Mouse (Mus musculus) MEL (cell line): ENCODE data around the gene Gm14124. TPM values are rescaled to one million over a fixed set of nuclear protein-coding genes. Genes with fewer than 3 reads are reported as not detected.
"Not testable (repeated sequence)": the region's sequence is repeated elsewhere in the genome, so short reads cannot be mapped to it uniquely, and the experiment has no call there.

Experiments
- DNase-seq: peaks from one replicate; pipeline ENCODE4 v3.0.0; 2011; ENCODE audit warnings: low read depth, low spot score
- H3K27ac ChIP-seq: 2 replicates; pipeline ENCODE4 v1.5.1; 2012; ENCODE audit warnings: low read depth, mild to moderate bottlenecking, control low read depth, low read length, moderate library complexity; ENCODE audit not compliant: control insufficient read depth
- H3K27me3 ChIP-seq, 2 experiments: fragments of 150-350 bp in 1 of 2; sonication (generic) in 1 of 2; 2 replicates each; pipeline ENCODE4 v1.6.1; 2012; ENCODE audit warnings: low read length in 2 of 2, mild to moderate bottlenecking in 2 of 2, improper control_type of control experiment in 1 of 2, moderate library complexity in 1 of 2; ENCODE audit not compliant: insufficient read depth in 2 of 2, control insufficient read depth in 1 of 2
- H3K36me3 ChIP-seq, 2 experiments: 2 replicates each; pipeline ENCODE4 v1.6.1; 2012 to 2014; ENCODE audit warnings: low read length in 2 of 2, improper control_type of control experiment in 1 of 2, inconsistent platforms in 1 of 2, mild to moderate bottlenecking in 1 of 2; ENCODE audit not compliant: insufficient read depth in 2 of 2, control insufficient read depth in 1 of 2
- H3K4me1 ChIP-seq, 2 experiments: fragments of 150-350 bp in 1 of 2; sonication (generic) in 1 of 2; 2 replicates each; pipeline ENCODE4 v1.6.1; 2012; ENCODE audit warnings: low read length in 2 of 2, improper control_type of control experiment in 1 of 2, mild to moderate bottlenecking in 1 of 2; ENCODE audit not compliant: insufficient read depth in 2 of 2, control insufficient read depth in 1 of 2
- H3K4me3 ChIP-seq, 2 experiments: fragments of 150-350 bp in 1 of 2; sonication (generic) in 1 of 2; 2 replicates each; pipeline ENCODE4 v1.5.1; 2012; ENCODE audit warnings: low read depth in 2 of 2, low read length in 2 of 2, mild to moderate bottlenecking in 2 of 2, moderate library complexity in 2 of 2, control low read depth in 1 of 2, improper control_type of control experiment in 1 of 2; ENCODE audit not compliant: control insufficient read depth in 1 of 2, insufficient read depth in 1 of 2
- H3K79me2 ChIP-seq: 2 replicates; pipeline ENCODE4 v1.6.1; 2012; ENCODE audit warnings: mild to moderate bottlenecking, low read length, moderate library complexity; ENCODE audit not compliant: control insufficient read depth, poor library complexity, insufficient read depth
- H3K9ac ChIP-seq: 2 replicates; pipeline ENCODE4 v1.6.1; 2012; ENCODE audit warnings: low read depth, mild to moderate bottlenecking, control low read depth, low read length, moderate library complexity; ENCODE audit not compliant: control insufficient read depth, poor library complexity, severe bottlenecking
- H3K9me3 ChIP-seq: fragments of 150-350 bp; sonication (generic); replicated peaks from 2 replicates; pipeline ENCODE4 v1.6.1; 2012; ENCODE audit warnings: mild to moderate bottlenecking, low read length, improper control_type of control experiment, moderate library complexity; ENCODE audit not compliant: insufficient read depth
- CHD1 ChIP-seq: IDR thresholded peaks from 2 replicates; pipeline ENCODE4 v1.6.1; 2012; ENCODE audit warnings: low read depth, mild to moderate bottlenecking, inconsistent platforms, low read length, improper control_type of control experiment
- CTCF ChIP-seq, 3 experiments: IDR thresholded peaks in 2 of 3; conservative IDR thresholded peaks in 1 of 3; 2 replicates each; pipeline ENCODE4 v1.5.1; 2011 to 2012; ENCODE audit warnings: low read length in 3 of 3, low read depth in 2 of 3, mild to moderate bottlenecking in 2 of 3, improper control_type of control experiment in 1 of 3, inconsistent platforms in 1 of 3, mixed read lengths in 1 of 3, moderate library complexity in 1 of 3; ENCODE audit not compliant: control insufficient read depth in 1 of 3, insufficient read depth in 1 of 3, poor library complexity in 1 of 3, severe bottlenecking in 1 of 3
- E2F4 ChIP-seq: IDR thresholded peaks from 2 replicates; pipeline ENCODE4 v1.6.1; 2011; ENCODE audit warnings: low read depth, low read length, improper control_type of control experiment, borderline replicate concordance
- ELF1 ChIP-seq: IDR thresholded peaks from 2 replicates; pipeline ENCODE4 v1.6.1; 2014; ENCODE audit warnings: low read depth, mild to moderate bottlenecking, inconsistent platforms, low read length, improper control_type of control experiment, moderate library complexity
- ETS1 ChIP-seq: IDR thresholded peaks from 2 replicates; pipeline ENCODE4 v1.6.1; 2012; ENCODE audit warnings: low read depth, mild to moderate bottlenecking, inconsistent platforms, low read length, improper control_type of control experiment, moderate library complexity
- GABPA ChIP-seq: IDR thresholded peaks from 2 replicates; pipeline ENCODE4 v1.6.1; 2012; ENCODE audit warnings: low read depth, mild to moderate bottlenecking, inconsistent platforms, low read length, improper control_type of control experiment, moderate library complexity
- GATA1 ChIP-seq: IDR thresholded peaks from 2 replicates; pipeline ENCODE4 v1.6.1; 2011; ENCODE audit warnings: low read depth, low read length, improper control_type of control experiment
- HCFC1 ChIP-seq: IDR thresholded peaks from 2 replicates; pipeline ENCODE4 v1.6.1; 2012; ENCODE audit warnings: low read depth, mild to moderate bottlenecking, inconsistent platforms, low read length, improper control_type of control experiment, moderate library complexity
- JUND ChIP-seq: IDR thresholded peaks from 2 replicates; pipeline ENCODE4 v1.6.1; 2011; ENCODE audit warnings: low read depth, mild to moderate bottlenecking, improper control_type of control experiment, low read length
- KAT2A ChIP-seq: conservative IDR thresholded peaks from 2 replicates; pipeline ENCODE4 v1.6.1; 2012; ENCODE audit warnings: low read depth, low read length, improper control_type of control experiment, inconsistent platforms
- MAX ChIP-seq: IDR thresholded peaks from 2 replicates; pipeline ENCODE4 v1.6.1; 2011; ENCODE audit warnings: low read length, improper control_type of control experiment
- MAZ ChIP-seq: IDR thresholded peaks from 2 replicates; pipeline ENCODE4 v1.6.1; 2012; ENCODE audit warnings: low read depth, mild to moderate bottlenecking, inconsistent platforms, low read length, improper control_type of control experiment
- MEF2A ChIP-seq: IDR thresholded peaks from 2 replicates; pipeline ENCODE4 v1.6.1; 2014; ENCODE audit warnings: low read depth, mild to moderate bottlenecking, inconsistent platforms, low read length, improper control_type of control experiment; ENCODE audit not compliant: poor library complexity, insufficient replicate concordance, severe bottlenecking; ENCODE audit errors: extremely low read depth
- MXI1 ChIP-seq: IDR thresholded peaks from 2 replicates; pipeline ENCODE4 v1.6.1; 2011; ENCODE audit warnings: mild to moderate bottlenecking, low read depth, low read length, improper control_type of control experiment
- MYC ChIP-seq: IDR thresholded peaks from 2 replicates; pipeline ENCODE4 v1.6.1; 2011; ENCODE audit warnings: low read depth, mild to moderate bottlenecking, low read length, improper control_type of control experiment, moderate library complexity
- NELFE ChIP-seq: IDR thresholded peaks from 2 replicates; pipeline ENCODE4 v1.6.1; 2011; ENCODE audit warnings: low read depth, low read length, improper control_type of control experiment
- NRF1 ChIP-seq: IDR thresholded peaks from 2 replicates; pipeline ENCODE4 v1.6.1; 2014; ENCODE audit warnings: low read depth, mild to moderate bottlenecking, inconsistent platforms, low read length, improper control_type of control experiment, moderate library complexity; ENCODE audit not compliant: poor library complexity, insufficient read depth, severe bottlenecking
- POLR2A ChIP-seq, 2 experiments: IDR thresholded peaks; 2 replicates each; pipeline ENCODE4 v1.6.1; 2011 to 2012; ENCODE audit warnings: low read length in 2 of 2, mild to moderate bottlenecking in 2 of 2, control low read depth in 1 of 2, improper control_type of control experiment in 1 of 2, low read depth in 1 of 2, moderate library complexity in 1 of 2; ENCODE audit not compliant: control insufficient read depth in 1 of 2, insufficient read depth in 1 of 2, poor library complexity in 1 of 2
- POLR2AphosphoS2 ChIP-seq: IDR thresholded peaks from 2 replicates; pipeline ENCODE4 v1.6.1; 2011; ENCODE audit warnings: low read length, improper control_type of control experiment
- POLR2AphosphoS5 ChIP-seq: IDR thresholded peaks from 2 replicates; pipeline ENCODE4 v1.6.1; 2012; ENCODE audit warnings: low read depth, borderline replicate concordance, mild to moderate bottlenecking, inconsistent platforms, low read length, moderate library complexity, mixed read lengths
- RAD21 ChIP-seq: IDR thresholded peaks from 2 replicates; pipeline ENCODE4 v1.6.1; 2011; ENCODE audit warnings: mild to moderate bottlenecking, low read depth, low read length, improper control_type of control experiment
- RCOR1 ChIP-seq: IDR thresholded peaks from 2 replicates; pipeline ENCODE4 v1.6.1; 2012; ENCODE audit warnings: low read depth, mild to moderate bottlenecking, inconsistent platforms, low read length, improper control_type of control experiment
- SIN3A ChIP-seq: IDR thresholded peaks from 2 replicates; pipeline ENCODE4 v1.6.1; 2012; ENCODE audit warnings: low read length, improper control_type of control experiment, inconsistent platforms
- TAL1 ChIP-seq: IDR thresholded peaks from 2 replicates; pipeline ENCODE4 v1.6.1; 2012; ENCODE audit warnings: mild to moderate bottlenecking, inconsistent platforms, low read length, moderate library complexity, mixed read lengths
- TBP ChIP-seq: IDR thresholded peaks from 2 replicates; pipeline ENCODE4 v1.8.0; 2011; ENCODE audit warnings: low read depth, low read length, improper control_type of control experiment
- TCF12 ChIP-seq: IDR thresholded peaks from 2 replicates; pipeline ENCODE4 v1.6.1; 2014; ENCODE audit warnings: low read depth, mild to moderate bottlenecking, inconsistent platforms, low read length, improper control_type of control experiment, moderate library complexity
- UBTF ChIP-seq: IDR thresholded peaks from 2 replicates; pipeline ENCODE4 v1.6.1; 2012; ENCODE audit warnings: low read depth, mild to moderate bottlenecking, inconsistent platforms, low read length, improper control_type of control experiment, moderate library complexity, borderline replicate concordance; ENCODE audit not compliant: insufficient read depth
- USF1 ChIP-seq: IDR thresholded peaks from 2 replicates; pipeline ENCODE4 v1.6.1; 2014; ENCODE audit warnings: low read depth, mild to moderate bottlenecking, inconsistent platforms, low read length, improper control_type of control experiment, moderate library complexity
- ZMIZ1 ChIP-seq: IDR thresholded peaks from 2 replicates; pipeline ENCODE4 v1.6.1; 2012; ENCODE audit warnings: low read depth, mild to moderate bottlenecking, inconsistent platforms, low read length, improper control_type of control experiment, moderate library complexity
- polyA plus RNA-seq, 2 experiments: library from polyadenylated mRNA; stranded (reverse) in 1 of 2; unstranded in 1 of 2; fragments of >175 nt in 1 of 2; fragments of >200 nt in 1 of 2; gene quantifications; 2 replicates each; pipeline versions ENCODE4 v1.2.1 to v1.2.4; 2012; ENCODE audit warnings: low replicate concordance in 2 of 2, low read depth in 1 of 2; ENCODE audit not compliant: insufficient read length in 2 of 2, insufficient read depth in 1 of 2, missing spikeins in 1 of 2
- total RNA-seq: library from RNA; depleted of rRNA; stranded (reverse); fragments of 300-350 nt; gene quantifications from 2 replicates; pipeline ENCODE4 v1.2.3, GENCODE M21; 2012

Gm14124 gene
- total and polyA plus RNA-seq, 3 experiments = 0.04 to 0.12 TPM; not detected in 1

DNA sequence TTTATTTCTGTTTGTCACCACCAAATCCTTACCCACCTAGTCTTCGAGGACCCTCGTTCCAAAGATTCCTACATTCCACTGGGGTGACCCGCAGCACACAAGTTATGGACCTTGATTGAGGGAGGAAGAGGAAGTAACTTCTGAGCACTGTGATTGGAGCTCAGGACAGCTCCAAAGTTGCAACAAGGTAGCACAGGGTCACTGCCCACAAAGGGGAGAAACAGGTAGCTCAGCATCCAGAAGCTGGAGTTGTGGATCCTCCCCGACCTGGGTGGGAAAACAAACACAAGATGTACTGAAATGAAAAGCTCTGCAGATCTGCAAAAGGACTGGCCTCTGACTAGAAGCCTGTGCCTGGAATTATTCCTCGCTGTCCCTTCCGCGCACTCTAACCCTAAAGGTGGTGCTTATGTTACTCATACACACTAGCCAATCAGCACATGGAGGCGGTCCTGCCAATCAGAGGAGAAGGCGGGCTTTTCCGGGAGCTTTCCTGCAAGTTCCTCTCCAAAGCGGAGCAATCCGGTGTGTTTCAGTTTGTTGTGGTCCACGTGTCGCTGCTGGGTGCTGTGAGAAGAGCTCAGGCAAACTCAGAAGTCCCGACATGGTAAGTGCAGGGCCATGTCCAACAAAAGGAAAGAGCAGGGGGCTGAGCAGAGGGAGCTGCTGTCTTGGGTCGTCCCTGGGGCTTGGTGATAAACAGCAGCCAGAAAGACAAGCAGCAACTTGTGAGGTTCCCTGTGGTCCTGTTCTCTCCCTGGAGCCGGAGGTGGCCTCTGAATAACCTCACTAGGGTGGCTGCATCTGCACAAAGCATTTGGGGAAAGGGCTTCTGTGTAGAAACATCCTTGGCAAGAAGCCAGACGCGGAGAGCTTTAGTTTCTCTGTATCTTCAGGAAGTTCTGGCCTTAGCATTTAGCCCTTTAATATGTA is 53.9 kb downstream of the Gm14124 start:
- H3K27me3 ChIP-seq, H3K9me3 ChIP-seq: not testable (repeated sequence)
- Histone ChIP-seq H3K4me1 (peaks cover 18 to 22% of the 10 kb centered on the region in 2 experiments), H3K4me3 (peak overlapping the region; percentile 92 to 99), H3K36me3 (peaks cover 0 to 37% of the 10 kb centered on the region in 2 experiments; a peak in 3 of 4 replicates), H3K9ac (peak overlapping the region; percentile 96), H3K79me2 (peaks cover 18% of the 10 kb centered on the region), H3K27ac (peak overlapping the region; percentile 79)
- TF ChIP-seq USF1 = peak; percentile 52
- TF ChIP-seq NELFE = peak; percentile 68
- TF ChIP-seq MXI1 = peak; percentile 98
- peak; percentile 45; the same call in 1 of the 2 replicates for TF ChIP-seq RCOR1
- TF ChIP-seq ZMIZ1 = 0 out of 2 replicates have a peak, but pooled peaks have one; percentile 63
- TF ChIP-seq TBP = peak; percentile 67
- peak; percentile 78 for TF ChIP-seq HCFC1
- TF ChIP-seq POLR2AphosphoS2 = peak; percentile 67; the same call in 1 of the 2 replicates
- TF ChIP-seq SIN3A = peak; percentile 94
- TF ChIP-seq ELF1 = peak; percentile 31; the same call in 1 of the 2 replicates
- TF ChIP-seq POLR2A (IDR thresholded peaks at IDR 0.05; ENCODE audit: control insufficient read depth in 1 of 2, insufficient read depth in 1 of 2, low read depth in 1 of 2, low read length in 2 of 2, poor library complexity in 1 of 2) = peak; percentile 48 to 82; a peak in 2 of 4 replicates
- TF ChIP-seq E2F4 = 0 out of 2 replicates have a peak, but pooled peaks have one; percentile 53
- peak; percentile 90 for TF ChIP-seq MYC
- peak; percentile 94 for TF ChIP-seq MAX
- DNase-seq = peak; percentile 94

DNA sequence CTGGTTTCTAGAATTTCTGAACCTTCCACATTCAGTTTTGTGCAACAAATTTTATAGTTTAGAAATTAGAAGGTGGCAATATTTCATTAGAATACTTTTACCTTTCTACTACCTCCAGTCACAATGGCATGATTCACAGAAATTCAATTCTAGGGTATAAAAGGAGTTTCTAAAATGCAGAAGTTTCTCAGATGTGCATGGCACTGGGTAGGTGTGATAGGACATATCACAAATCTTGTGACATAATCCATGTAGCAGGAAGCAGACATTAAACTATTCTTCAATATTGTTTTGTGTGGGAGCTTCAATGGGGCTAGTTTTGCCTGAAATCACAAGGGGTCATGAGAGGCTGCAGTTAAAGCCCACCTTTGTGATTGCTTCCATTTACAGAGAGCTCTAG is 58.8 kb downstream of the Gm14124 start:
- Histone ChIP-seq H3K27ac (no peak overlapping the region), H3K9me3 (no peaks in the 10 kb centered on the region), H3K9ac (no peak overlapping the region), H3K36me3 (peaks cover 4 to 17% of the 10 kb centered on the region in 2 experiments; a peak in 3 of 4 replicates), H3K27me3 (no peaks in the 10 kb centered on the region), H3K4me1 (peaks cover 7 to 13% of the 10 kb centered on the region in 2 experiments), H3K4me3 (no peak overlapping the region), H3K79me2 (peaks cover 46% of the 10 kb centered on the region)
- DNase-seq = peak; percentile 39
- no peak for TF ChIP-seq GABPA
- no peak for TF ChIP-seq KAT2A
- no peak for TF ChIP-seq NRF1
- peak; percentile 43 for TF ChIP-seq GATA1
- TF ChIP-seq JUND = no peak
- no peak for TF ChIP-seq RAD21
- 0 out of 2 replicates have a peak, but pooled peaks have one; percentile 21 for TF ChIP-seq MYC
- TF ChIP-seq MAZ = no peak
- TF ChIP-seq POLR2AphosphoS5 = no peak
- peak; percentile 63 for TF ChIP-seq ETS1
- TF ChIP-seq MXI1 = 0 out of 2 replicates have a peak, but pooled peaks have one; percentile 41
- TF ChIP-seq CTCF (IDR thresholded peaks at IDR 0.05 in 2 of 3, conservative IDR thresholded peaks at IDR 0.05 in 1 of 3; ENCODE audit: control insufficient read depth in 1 of 3, insufficient read depth in 1 of 3, low read depth in 2 of 3, low read length in 3 of 3, poor library complexity in 1 of 3, severe bottlenecking in 1 of 3) = no peak
- TF ChIP-seq CHD1 = no peak
- TF ChIP-seq UBTF = no peak
- no peak for TF ChIP-seq USF1
- TF ChIP-seq HCFC1 = no peak
- TF ChIP-seq RCOR1 = 0 out of 2 replicates have a peak, but pooled peaks have one; percentile 22
- no peak for TF ChIP-seq MEF2A
- peak; percentile 23 for TF ChIP-seq TAL1
- peak; percentile 57; the same call in 1 of the 2 replicates for TF ChIP-seq TCF12
